Mouse (Mus musculus): Measurements from ENCODE around the gene Mta2. TPM values are rescaled to one million over a fixed set of nuclear protein-coding genes. Genes with fewer than 3 reads are reported as not detected.
"Not testable (repeated sequence)": the region's sequence is repeated elsewhere in the genome, so short reads cannot be mapped to it uniquely, and the experiment has no call there.

The Mta2 gene
- polyA plus RNA-seq, 1 experiment from 2014 or later = 30.3 TPM

- H3K4me3 ChIP-seq (replicated peaks; ENCODE audit: low read length); H3K9ac ChIP-seq; DNase-seq (ENCODE audit: low spot score); H3K27me3 ChIP-seq (ENCODE audit: control insufficient read depth, insufficient read depth, low read length); H3K4me2 ChIP-seq (replicated peaks); H3K27ac ChIP-seq; ATAC-seq (ENCODE audit: low FRiP score); H3K9me3 ChIP-seq (ENCODE audit: control insufficient read depth, low read length): not testable (repeated sequence)
- peaks cover 91% of the 10 kb centered on the region for H3K36me3 ChIP-seq (replicated peaks; ENCODE audit: control insufficient read depth, insufficient read depth)
- WGBS = 92% methylated on average over 8 of the region's 8 CpGs
- peaks cover 10% of the 10 kb centered on the region for H3K4me1 ChIP-seq (replicated peaks; ENCODE audit: control insufficient read depth, insufficient read depth, low read length)
These were observed 30.8 kb downstream of the Mta2 start for GRCm38 (mm10) chr19:8972491-8972890.

DNA sequence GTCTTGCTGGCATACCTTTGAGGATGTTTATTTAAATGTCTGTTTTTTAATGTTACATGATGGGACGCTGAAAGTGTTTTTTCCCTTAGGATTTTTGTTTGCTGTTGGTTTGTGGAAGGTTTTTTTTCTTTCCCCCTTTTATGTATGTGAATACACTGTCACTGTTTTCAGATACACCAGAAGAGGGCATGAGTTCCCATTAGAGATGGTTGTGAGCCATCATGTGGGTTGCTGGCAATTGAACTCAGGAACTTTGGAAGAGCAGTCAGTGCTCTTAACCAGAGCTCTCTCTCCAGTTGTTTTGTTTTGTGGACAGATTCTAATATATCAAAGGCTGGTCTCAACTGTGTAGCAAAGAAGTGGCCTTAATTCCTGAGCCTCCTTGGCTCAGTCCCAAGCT, 33.0 kb downstream of the Mta2 start:
- no peaks in the 10 kb centered on the region for H3K9me3 ChIP-seq (ENCODE audit: control insufficient read depth, low read length)
- no peak overlapping the region for H3K4me2 ChIP-seq (replicated peaks)
- WGBS = 88% methylated on average over 1 of the region's 1 CpGs
- no peaks in the 10 kb centered on the region for H3K27me3 ChIP-seq (ENCODE audit: control insufficient read depth, insufficient read depth, low read length)
- DNase-seq (ENCODE audit: low spot score) (no peak), ATAC-seq (ENCODE audit: low FRiP score) (no peak)
- no peak overlapping the region for H3K27ac ChIP-seq
- H3K36me3 ChIP-seq (replicated peaks; ENCODE audit: control insufficient read depth, insufficient read depth) = peaks cover 98% of the 10 kb centered on the region
- no peak overlapping the region for H3K9ac ChIP-seq
- H3K4me3 ChIP-seq (replicated peaks; ENCODE audit: low read length) = no peak overlapping the region
- no peaks in the 10 kb centered on the region for H3K4me1 ChIP-seq (replicated peaks; ENCODE audit: control insufficient read depth, insufficient read depth, low read length)

DNA sequence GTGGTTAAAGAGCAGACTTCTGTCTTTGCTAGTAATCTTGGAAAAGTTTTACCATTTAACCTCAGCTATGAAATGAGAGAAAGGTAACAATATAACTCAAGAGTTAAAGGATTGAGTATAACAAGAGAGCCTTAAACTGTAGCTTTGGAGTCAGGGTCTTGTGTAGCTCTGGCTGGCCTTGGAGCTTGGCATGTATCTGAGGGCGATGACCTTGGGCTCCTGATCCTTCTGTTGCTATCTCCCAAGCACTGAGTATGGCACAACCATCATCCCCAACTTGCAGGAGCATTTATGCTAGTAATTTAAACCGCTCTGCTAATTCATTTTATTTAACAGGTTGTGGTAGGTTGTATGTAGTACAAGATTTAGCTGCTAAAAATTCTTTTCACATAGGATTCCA, 33.8 kb downstream of the Mta2 start:
- H3K9me3 ChIP-seq (ENCODE audit: control insufficient read depth, low read length) = no peaks in the 10 kb centered on the region
- H3K27ac ChIP-seq = no peak overlapping the region
- H3K27me3 ChIP-seq (ENCODE audit: control insufficient read depth, insufficient read depth, low read length) = no peaks in the 10 kb centered on the region
- no peak for ATAC-seq (ENCODE audit: low FRiP score)
- DNase-seq (ENCODE audit: low spot score) = no peak
- H3K36me3 ChIP-seq (replicated peaks; ENCODE audit: control insufficient read depth, insufficient read depth) = peaks cover 98% of the 10 kb centered on the region
- no peak overlapping the region for H3K9ac ChIP-seq
- WGBS = 96% methylated on average over 2 of the region's 2 CpGs
- H3K4me3 ChIP-seq (replicated peaks; ENCODE audit: low read length) = no peak overlapping the region
- H3K4me1 ChIP-seq (replicated peaks; ENCODE audit: control insufficient read depth, insufficient read depth, low read length) = no peaks in the 10 kb centered on the region; the same call in 1 of the 2 replicates
- no peak overlapping the region for H3K4me2 ChIP-seq (replicated peaks)

DNA sequence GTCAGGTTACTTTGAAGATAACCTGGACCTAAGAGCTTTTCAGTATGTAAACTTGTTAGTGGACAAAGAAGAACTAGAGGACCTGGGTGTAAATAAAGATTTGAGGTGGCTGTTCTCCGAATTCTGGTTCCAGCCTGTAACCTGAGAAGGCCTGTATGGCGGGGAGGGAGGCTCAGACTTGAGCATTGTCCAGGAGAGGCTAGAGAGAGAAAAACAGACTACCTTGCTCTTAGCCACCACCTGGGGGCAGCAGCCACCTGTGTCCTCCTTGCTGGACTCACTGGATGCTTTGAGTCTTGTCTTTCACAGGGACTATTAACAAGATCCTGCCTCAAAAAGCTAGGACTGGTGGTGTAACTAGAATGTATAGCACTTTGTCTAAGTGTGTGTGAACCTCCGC, 34.9 kb downstream of the Mta2 start:
- H3K27ac ChIP-seq = no peak overlapping the region
- no peak overlapping the region for H3K4me3 ChIP-seq (replicated peaks; ENCODE audit: low read length)
- H3K9me3 ChIP-seq (ENCODE audit: control insufficient read depth, low read length) = no peaks in the 10 kb centered on the region
- no peaks in the 10 kb centered on the region for H3K27me3 ChIP-seq (ENCODE audit: control insufficient read depth, insufficient read depth, low read length)
- no peak overlapping the region for H3K9ac ChIP-seq
- DNase-seq (ENCODE audit: low spot score) (peak; percentile 70), ATAC-seq (ENCODE audit: low FRiP score) (peak; percentile 64; the same call in 1 of the 2 replicates)
- no peak overlapping the region for H3K4me2 ChIP-seq (replicated peaks)
- WGBS = 63% methylated on average over 3 of the region's 3 CpGs
- H3K36me3 ChIP-seq (replicated peaks; ENCODE audit: control insufficient read depth, insufficient read depth) = peaks cover 94% of the 10 kb centered on the region
- peaks cover 4% of the 10 kb centered on the region; the same call in 1 of the 2 replicates for H3K4me1 ChIP-seq (replicated peaks; ENCODE audit: control insufficient read depth, insufficient read depth, low read length)

DNA sequence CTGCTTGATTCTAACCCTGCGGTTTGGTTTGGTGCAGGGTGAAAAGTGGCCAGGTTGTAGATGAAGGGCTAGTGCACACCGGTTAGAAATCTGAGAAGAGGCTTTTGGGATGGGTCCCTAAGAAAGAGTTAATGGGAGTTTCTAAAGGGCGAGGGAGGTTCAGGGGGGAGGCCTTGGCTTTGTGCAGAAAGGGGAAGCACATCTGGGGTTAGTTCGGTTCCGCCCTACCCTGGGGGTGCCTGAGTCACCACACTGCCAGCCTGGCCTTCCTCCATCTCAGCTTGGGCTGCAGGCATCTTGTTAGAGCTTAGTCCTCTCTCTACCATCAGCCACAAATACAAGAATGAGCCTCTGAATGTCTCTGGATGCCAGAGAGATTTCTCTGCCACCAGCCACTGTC, 39.1 kb downstream of the Mta2 start:
- ATAC-seq (ENCODE audit: low FRiP score) (no peak), DNase-seq (ENCODE audit: low spot score) (no peak)
- peaks cover 52% of the 10 kb centered on the region for H3K36me3 ChIP-seq (replicated peaks; ENCODE audit: control insufficient read depth, insufficient read depth)
- H3K9ac ChIP-seq = no peak overlapping the region
- H3K27me3 ChIP-seq (ENCODE audit: control insufficient read depth, insufficient read depth, low read length) = no peaks in the 10 kb centered on the region
- H3K27ac ChIP-seq = no peak overlapping the region
- peaks cover 26% of the 10 kb centered on the region for H3K4me1 ChIP-seq (replicated peaks; ENCODE audit: control insufficient read depth, insufficient read depth, low read length)
- WGBS = 56% methylated on average over 5 of the region's 5 CpGs
- no peak overlapping the region for H3K4me2 ChIP-seq (replicated peaks)
- H3K4me3 ChIP-seq (replicated peaks; ENCODE audit: low read length) = no peak overlapping the region
- H3K9me3 ChIP-seq (ENCODE audit: control insufficient read depth, low read length) = no peaks in the 10 kb centered on the region

GRCm38 (mm10) chr19:8981450-8982168, 39.9 kb downstream of the Mta2 start:
- Histone ChIP-seq H3K4me2 (replicated peaks) (no peak overlapping the region), H3K4me1 (replicated peaks; ENCODE audit: control insufficient read depth, insufficient read depth, low read length) (peaks cover 26% of the 10 kb centered on the region), H3K4me3 (replicated peaks; ENCODE audit: low read length) (no peak overlapping the region), H3K9ac (no peak overlapping the region), H3K27ac (no peak overlapping the region), H3K9me3 (ENCODE audit: control insufficient read depth, low read length) (no peaks in the 10 kb centered on the region), H3K27me3 (ENCODE audit: control insufficient read depth, insufficient read depth, low read length) (no peaks in the 10 kb centered on the region), H3K36me3 (replicated peaks; ENCODE audit: control insufficient read depth, insufficient read depth) (peaks cover 44% of the 10 kb centered on the region)
- ATAC-seq (ENCODE audit: low FRiP score) = no peak
- 74% methylated on average over 2 of the region's 2 CpGs for WGBS
- DNase-seq (ENCODE audit: low spot score) = no peak

DNA sequence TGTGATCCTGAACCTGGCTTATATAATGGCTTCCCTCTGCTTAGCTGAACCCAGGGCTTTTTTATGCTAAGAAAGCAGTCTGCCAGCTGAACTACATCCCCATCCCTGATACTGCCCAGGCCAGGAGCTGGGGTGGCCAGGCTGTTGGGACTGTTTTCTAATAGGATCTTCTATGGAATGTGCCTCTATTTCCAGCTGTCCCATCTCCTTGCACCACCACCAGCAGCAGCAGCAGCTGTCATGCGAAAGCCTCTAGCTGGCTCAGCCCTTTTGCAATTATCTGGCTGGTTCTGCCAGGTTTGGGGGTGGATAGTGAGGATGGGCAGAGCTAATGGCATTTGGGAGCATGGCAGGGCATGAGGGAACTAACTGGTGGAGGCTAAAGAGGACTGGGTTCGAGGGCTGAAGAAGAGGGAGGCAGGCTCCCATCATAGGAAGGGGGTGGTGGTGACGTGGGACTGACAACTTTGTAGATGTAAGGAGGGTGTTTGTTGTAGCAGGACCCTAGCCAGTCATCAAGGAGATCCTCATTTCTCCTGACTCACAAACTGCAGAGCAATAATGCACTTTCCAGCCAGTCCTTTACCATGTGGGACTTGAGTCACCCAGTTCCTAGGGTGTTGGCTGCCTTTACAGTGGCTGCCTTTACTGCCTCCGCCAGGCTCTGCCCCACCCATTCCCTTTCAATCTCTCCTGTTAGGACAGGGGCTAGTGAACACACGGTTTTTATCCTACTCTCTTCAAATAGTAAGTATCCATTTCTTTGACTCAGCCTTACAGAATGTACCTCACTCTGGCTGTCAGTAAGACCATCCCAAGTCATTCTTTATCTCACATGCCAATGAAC, 40.9 kb downstream of the Mta2 start:
- Histone ChIP-seq H3K9me3 (ENCODE audit: control insufficient read depth, low read length) (no peaks in the 10 kb centered on the region), H3K36me3 (replicated peaks; ENCODE audit: control insufficient read depth, insufficient read depth) (peaks cover 35% of the 10 kb centered on the region), H3K27ac (no peak overlapping the region), H3K4me2 (replicated peaks) (no peak overlapping the region), H3K9ac (no peak overlapping the region), H3K27me3 (ENCODE audit: control insufficient read depth, insufficient read depth, low read length) (0 out of 2 replicates have a peak, but pooled peaks cover 3% of the 10 kb centered on the region), H3K4me1 (replicated peaks; ENCODE audit: control insufficient read depth, insufficient read depth, low read length) (peaks cover 26% of the 10 kb centered on the region), H3K4me3 (replicated peaks; ENCODE audit: low read length) (no peak overlapping the region)
- DNase-seq (ENCODE audit: low spot score) (no peak), ATAC-seq (ENCODE audit: low FRiP score) (no peak)
- WGBS = 58% methylated on average over 5 of the region's 5 CpGs

GRCm38 (mm10) chr19:8983150-8983650, 41.5 kb downstream of the Mta2 start:
- ATAC-seq (ENCODE audit: low FRiP score) = no peak
- no peak for DNase-seq (ENCODE audit: low spot score)

GRCm38 (mm10) chr19:8984255-8984868, 42.7 kb downstream of the Mta2 start:
- 6% methylated on average over 7 of the region's 7 CpGs for WGBS
- Histone ChIP-seq H3K9me3 (ENCODE audit: control insufficient read depth, low read length) (no peaks in the 10 kb centered on the region), H3K9ac (no peak overlapping the region), H3K4me3 (replicated peaks; ENCODE audit: low read length) (no peak overlapping the region), H3K27me3 (ENCODE audit: control insufficient read depth, insufficient read depth, low read length) (peaks cover 19% of the 10 kb centered on the region), H3K4me2 (replicated peaks) (peak overlapping the region; percentile 30; the same call in 1 of the 2 replicates), H3K27ac (peak overlapping the region; percentile 3), H3K36me3 (replicated peaks; ENCODE audit: control insufficient read depth, insufficient read depth) (peaks cover 16% of the 10 kb centered on the region), H3K4me1 (replicated peaks; ENCODE audit: control insufficient read depth, insufficient read depth, low read length) (peaks cover 37% of the 10 kb centered on the region)
- DNase-seq (ENCODE audit: low spot score) (peak; percentile 80), ATAC-seq (ENCODE audit: low FRiP score) (peak; percentile 86)

More at GRCm38 (mm10) chr19:8983150-8983650, 41.5 kb downstream of the Mta2 start:
- no peak overlapping the region for H3K4me2 ChIP-seq (replicated peaks)
- 54% methylated on average over 4 of the region's 4 CpGs for WGBS
- peaks cover 28% of the 10 kb centered on the region for H3K36me3 ChIP-seq (replicated peaks; ENCODE audit: control insufficient read depth, insufficient read depth)
- H3K9ac ChIP-seq = no peak overlapping the region
- H3K4me1 ChIP-seq (replicated peaks; ENCODE audit: control insufficient read depth, insufficient read depth, low read length) = peaks cover 26% of the 10 kb centered on the region
- peaks cover 9% of the 10 kb centered on the region for H3K27me3 ChIP-seq (ENCODE audit: control insufficient read depth, insufficient read depth, low read length)
- H3K9me3 ChIP-seq (ENCODE audit: control insufficient read depth, low read length) = no peaks in the 10 kb centered on the region
- no peak overlapping the region for H3K27ac ChIP-seq
- no peak overlapping the region for H3K4me3 ChIP-seq (replicated peaks; ENCODE audit: low read length)
